Mouse (Mus musculus) CH12.LX (cell line): ENCODE measurements around the gene Tmem56. TPM values are rescaled to one million over a fixed set of nuclear protein-coding genes. Genes with fewer than 3 reads are reported as not detected.

Experiments
- DNase-seq: peaks from one replicate; pipeline ENCODE4 v3.0.0-alpha.2; 2013; ENCODE audit errors: extremely low read depth
- H3K27ac ChIP-seq: 2 replicates; pipeline ENCODE4 v1.5.1; 2012; ENCODE audit warnings: low read depth, mild to moderate bottlenecking, control low read depth, moderate library complexity; ENCODE audit not compliant: insufficient read depth
- H3K27me3 ChIP-seq: replicated peaks from 2 replicates; pipeline ENCODE3; 2012; ENCODE audit warnings: inconsistent platforms
- H3K36me3 ChIP-seq, 2 experiments: replicated peaks in 1 of 2; 2 replicates each; pipeline versions ENCODE3 to v1.6.1; 2012; ENCODE audit warnings: inconsistent platforms in 1 of 2, low read length in 1 of 2, mild to moderate bottlenecking in 1 of 2, mixed read lengths in 1 of 2, moderate library complexity in 1 of 2; ENCODE audit not compliant: control insufficient read depth in 1 of 2, insufficient read depth in 1 of 2
- H3K4me1 ChIP-seq, 2 experiments: 2 replicates each; pipeline ENCODE4 v1.6.1; 2012; ENCODE audit warnings: inconsistent platforms in 1 of 2, moderate library complexity in 1 of 2; ENCODE audit not compliant: insufficient read depth in 2 of 2, control insufficient read depth in 1 of 2
- H3K4me2 ChIP-seq: 2 replicates; pipeline ENCODE4 v1.6.1; 2012; ENCODE audit warnings: low read depth, mild to moderate bottlenecking, control low read depth; ENCODE audit not compliant: poor library complexity, insufficient read depth, severe bottlenecking
- H3K4me3 ChIP-seq, 3 experiments: fragments of 150-350 bp in 1 of 3; sonication (generic) in 1 of 3; replicated peaks in 1 of 3; 2 replicates each; pipeline versions ENCODE3 to v1.5.1; 2011 to 2012; ENCODE audit warnings: low read depth in 2 of 3, low read length in 2 of 3, mild to moderate bottlenecking in 2 of 3, moderate library complexity in 2 of 3, control low read depth in 1 of 3, improper control_type of control experiment in 1 of 3, inconsistent platforms in 1 of 3, mixed read lengths in 1 of 3; ENCODE audit not compliant: poor library complexity in 1 of 3
- H3K79me2 ChIP-seq: replicated peaks from 2 replicates; pipeline ENCODE4 v1.6.1; 2012; ENCODE audit warnings: mild to moderate bottlenecking, moderate library complexity; ENCODE audit not compliant: control insufficient read depth, poor library complexity, insufficient read depth, severe bottlenecking; ENCODE audit errors: extremely low read depth
- H3K9ac ChIP-seq: 2 replicates; pipeline ENCODE4 v1.6.1; 2012; ENCODE audit warnings: low read depth, mild to moderate bottlenecking, control low read depth, moderate library complexity; ENCODE audit not compliant: insufficient read depth
- H3K9me3 ChIP-seq: replicated peaks from 2 replicates; pipeline ENCODE3; 2012; ENCODE audit warnings: low read length, inconsistent platforms, mixed read lengths
- CTCF ChIP-seq, 2 experiments: IDR thresholded peaks in 1 of 2; conservative IDR thresholded peaks in 1 of 2; 2 replicates each; pipeline ENCODE4 v1.5.1; 2011 to 2012; ENCODE audit warnings: low read depth in 2 of 2, low read length in 2 of 2, improper control_type of control experiment in 1 of 2, inconsistent platforms in 1 of 2, mild to moderate bottlenecking in 1 of 2, moderate library complexity in 1 of 2
- E2F4 ChIP-seq: IDR thresholded peaks from 2 replicates; pipeline ENCODE4 v1.6.1; 2011; ENCODE audit warnings: low read depth, low read length, improper control_type of control experiment; ENCODE audit not compliant: insufficient replicate concordance
- ETS1 ChIP-seq: conservative IDR thresholded peaks from 2 replicates; pipeline ENCODE4 v1.6.1; 2012; ENCODE audit warnings: low read depth, mild to moderate bottlenecking, inconsistent platforms, low read length, improper control_type of control experiment, moderate library complexity
- GABPA ChIP-seq: IDR thresholded peaks from 2 replicates; pipeline ENCODE4 v1.6.1; 2012; ENCODE audit warnings: low read depth, low read length, improper control_type of control experiment, inconsistent platforms; ENCODE audit not compliant: insufficient replicate concordance
- JUN ChIP-seq: IDR thresholded peaks from 2 replicates; pipeline ENCODE4 v1.6.1; 2011; ENCODE audit warnings: low read depth, mild to moderate bottlenecking, low read length, improper control_type of control experiment, moderate library complexity; ENCODE audit not compliant: insufficient read depth
- JUND ChIP-seq: conservative IDR thresholded peaks from 2 replicates; pipeline ENCODE4 v1.6.1; 2011; ENCODE audit warnings: low read depth, low read length, improper control_type of control experiment
- KAT2A ChIP-seq: IDR thresholded peaks from 2 replicates; pipeline ENCODE4 v1.6.1; 2012; ENCODE audit warnings: low read length, improper control_type of control experiment, inconsistent platforms; ENCODE audit not compliant: insufficient replicate concordance
- MAZ ChIP-seq: IDR thresholded peaks from 2 replicates; pipeline ENCODE4 v1.6.1; 2012; ENCODE audit warnings: low read depth, mild to moderate bottlenecking, inconsistent platforms, low read length, improper control_type of control experiment, moderate library complexity
- MXI1 ChIP-seq: IDR thresholded peaks from 2 replicates; pipeline ENCODE4 v1.6.1; 2011; ENCODE audit warnings: mild to moderate bottlenecking, low read depth, low read length, improper control_type of control experiment
- NELFE ChIP-seq: IDR thresholded peaks from 2 replicates; pipeline ENCODE4 v1.6.1; 2011; ENCODE audit warnings: low read depth, low read length, improper control_type of control experiment
- POLR2A ChIP-seq: IDR thresholded peaks from 2 replicates; pipeline ENCODE4 v1.6.1; 2011; ENCODE audit warnings: low read depth, mild to moderate bottlenecking, improper control_type of control experiment, low read length
- RCOR1 ChIP-seq: conservative IDR thresholded peaks from 2 replicates; pipeline ENCODE4 v1.6.1; 2012; ENCODE audit warnings: low read depth, mild to moderate bottlenecking, inconsistent platforms, low read length, improper control_type of control experiment
- USF2 ChIP-seq: conservative IDR thresholded peaks from 2 replicates; pipeline ENCODE4 v1.6.1; 2011; ENCODE audit warnings: low read depth, low read length, improper control_type of control experiment
- ZC3H11A ChIP-seq: IDR thresholded peaks from 2 replicates; pipeline ENCODE4 v1.6.1; 2012; ENCODE audit warnings: low read depth, mild to moderate bottlenecking, inconsistent platforms, low read length, improper control_type of control experiment
- ZKSCAN1 ChIP-seq: IDR thresholded peaks from 2 replicates; pipeline ENCODE4 v1.6.1; 2012; ENCODE audit warnings: low read depth, inconsistent platforms, low read length, improper control_type of control experiment, borderline replicate concordance
- ZMIZ1 ChIP-seq: IDR thresholded peaks from 2 replicates; pipeline ENCODE4 v1.6.1; 2012; ENCODE audit warnings: low read depth, mild to moderate bottlenecking, inconsistent platforms, low read length, improper control_type of control experiment
- ZNF384 ChIP-seq: IDR thresholded peaks from 2 replicates; pipeline ENCODE4 v1.6.1; 2012; ENCODE audit warnings: low read depth, low read length, improper control_type of control experiment, inconsistent platforms
- dilution Hi-C: fragments of 300-500 bp; cut with MboI; formaldehyde crosslinking; loops from 2 replicates; pipeline ENCODE4 v1.14.3; 2020; ENCODE audit warnings: low sequenced_read_pairs; ENCODE audit not compliant: extremely low pct_unique_long_range_greater_than_20kb, extremely low pct_ligation_motif_present
- in situ Hi-C: fragments of 300-500 bp; cut with MboI; formaldehyde crosslinking; loops from 3 replicates; pipeline ENCODE4 v1.14.3; 2019; ENCODE audit warnings: low sequenced_read_pairs, low pct_ligation_motif_present, low pct_unique_long_range_greater_than_20kb, mixed read lengths
- polyA plus RNA-seq: library from polyadenylated mRNA; unstranded; fragments of >175 nt; gene quantifications from 2 replicates; pipeline ENCODE4 v1.2.1, GENCODE M21; 2012; ENCODE audit warnings: low read depth; ENCODE audit not compliant: insufficient read length
- total RNA-seq, 2 experiments: library from RNA; depleted of rRNA; stranded (reverse); fragments of 300-350 nt in 1 of 2; fragments of >200 nt in 1 of 2; gene quantifications; 2 replicates each; pipeline ENCODE4 v1.2.3; 2012 to 2014

Gene Tmem56
- total and polyA plus RNA-seq, 3 experiments, result not detected

- Histone ChIP-seq H3K4me2 (no peak overlapping the region), H3K9ac (no peak overlapping the region), H3K79me2 (no peaks in the 10 kb centered on the region), H3K4me1 (peaks cover 0 to 11% of the 10 kb centered on the region in 2 experiments; a peak in 2 of 4 replicates), H3K27ac (no peak overlapping the region), H3K4me3 (no peak overlapping the region), H3K9me3 (no peaks in the 10 kb centered on the region), H3K27me3 (no peaks in the 10 kb centered on the region), H3K36me3 (no peaks in the 10 kb centered on the region)
- TF ChIP-seq ZNF384 (no peak), RCOR1 (no peak), ZC3H11A (no peak), JUN (no peak), KAT2A (no peak), GABPA (no peak), MAZ (no peak), MXI1 (no peak), USF2 (no peak), E2F4 (no peak), CTCF (conservative IDR thresholded peaks at IDR 0.05 in 1 of 2, IDR thresholded peaks at IDR 0.05 in 1 of 2; ENCODE audit: low read depth in 2 of 2, low read length in 2 of 2) (no peak), NELFE (no peak)
- dilution Hi-C loops (no loop called here), in situ Hi-C loops (no loop called here)
- no peak for DNase-seq
Observed at GRCm38 (mm10) chr3:121224185-121224584, 58.7 kb downstream of the Tmem56 start.

- Histone ChIP-seq H3K4me3 (no peak overlapping the region), H3K36me3 (no peaks in the 10 kb centered on the region)
- no peak for TF ChIP-seq ETS1
- TF ChIP-seq ZC3H11A, result no peak
- TF ChIP-seq ZMIZ1, result no peak
- TF ChIP-seq JUND, result no peak
- TF ChIP-seq ZKSCAN1, result no peak
- no peak for TF ChIP-seq POLR2A
- TF ChIP-seq, all 38 proteins: peak for 0
- Histone ChIP-seq H3K9ac (no peak overlapping the region), H3K27ac (no peak overlapping the region), H3K4me1 (peaks cover 4 to 20% of the 10 kb centered on the region in 2 experiments), H3K27me3 (no peaks in the 10 kb centered on the region), H3K4me2 (no peak overlapping the region), H3K9me3 (no peaks in the 10 kb centered on the region), H3K79me2 (no peaks in the 10 kb centered on the region)
- dilution Hi-C loops, result no loop called here
- in situ Hi-C loops, result no loop called here
- DNase-seq, result no peak
Observed at GRCm38 (mm10) chr3:121221987-121222386, 60.9 kb downstream of the Tmem56 start.
